Mouse (Mus musculus): ENCODE results near the gene Got1.

- TF ChIP-seq GATA1 (IDR thresholded peaks at IDR 0.05; ENCODE audit: low read length) = no peak
- TF ChIP-seq TAL1 (IDR thresholded peaks at IDR 0.05; ENCODE audit: low read length) = no peak
Observed at GRCm38 (mm10) chr19:43493878-43494277, 30.5 kb downstream of the Got1 start.
